Mouse (Mus musculus) megakaryocyte, embryonic 14.5 days (primary cell): ENCODE measurements around the gene 1110059E24Rik.

Experiments
- FLI1 ChIP-seq: IDR thresholded peaks from 2 replicates; pipeline ENCODE4 v1.6.1; 2012; ENCODE audit warnings: low read length, inconsistent platforms, mixed read lengths
- GATA1 ChIP-seq: IDR thresholded peaks from 3 replicates; pipeline ENCODE4 v1.6.1; 2012; ENCODE audit warnings: mixed read lengths, low read length, inconsistent platforms, borderline replicate concordance

GRCm38 (mm10) chr19:21646142-21646541, 6.6 kb downstream of the 1110059E24Rik start:
- TF ChIP-seq GATA1 (no peak), FLI1 (no peak)
